Mouse (Mus musculus) hindbrain, postnatal 0 days (tissue): ENCODE data around the gene Hc. TPM values are rescaled to one million over a fixed set of nuclear protein-coding genes. Genes with fewer than 3 reads are reported as not detected.

Experiments
- ATAC-seq: fragments of 200-750 bp; cut with Nextera tagmentation; 2 replicates; pipeline ENCODE4 v1.8.0; 2017; ENCODE audit warnings: mild to moderate bottlenecking, moderate TSS enrichment, moderate library complexity
- DNase-seq: peaks from one replicate; pipeline ENCODE4 v3.0.0-alpha.2; 2015; ENCODE audit warnings: low spot score
- H3K27ac ChIP-seq: fragments of 300-500 bp; sonication (generic); 2 replicates; pipeline ENCODE4 v1.5.1; 2014; ENCODE audit warnings: mild to moderate bottlenecking
- H3K27me3 ChIP-seq: fragments of 300-500 bp; sonication (generic); 2 replicates; pipeline ENCODE4 v1.6.1; 2014; ENCODE audit warnings: low read length, mixed read lengths; ENCODE audit not compliant: insufficient read depth
- H3K36me3 ChIP-seq: fragments of 300-500 bp; sonication (generic); 2 replicates; pipeline ENCODE4 v1.6.1; 2014; ENCODE audit warnings: low read length, mixed read lengths; ENCODE audit not compliant: insufficient read depth
- H3K4me1 ChIP-seq: fragments of 300-500 bp; sonication (generic); 2 replicates; pipeline ENCODE4 v1.6.1; 2014; ENCODE audit warnings: antibody characterized with exemption, low read length, mixed read lengths; ENCODE audit not compliant: insufficient read depth
- H3K4me2 ChIP-seq: fragments of 300-500 bp; sonication (generic); 2 replicates; pipeline ENCODE4 v1.6.1; 2014; ENCODE audit warnings: low read depth, mild to moderate bottlenecking, low read length, moderate library complexity, mixed read lengths
- H3K4me3 ChIP-seq: fragments of 300-500 bp; sonication (generic); 2 replicates; pipeline ENCODE4 v1.5.1; 2014; ENCODE audit warnings: low read length
- H3K9ac ChIP-seq: fragments of 300-500 bp; sonication (generic); replicated peaks from 2 replicates; pipeline ENCODE4 v1.6.1; 2014; ENCODE audit warnings: mild to moderate bottlenecking, low read length, moderate library complexity, mixed read lengths
- H3K9me3 ChIP-seq: fragments of 300-500 bp; sonication (generic); 2 replicates; pipeline ENCODE4 v1.6.1; 2016; ENCODE audit warnings: low read length, mixed read lengths
- CTCF ChIP-seq: IDR thresholded peaks from 2 replicates; pipeline ENCODE4 v1.5.1; 2016; ENCODE audit warnings: antibody characterized with exemption, control low read depth, low read depth
- WGBS: fragments of 180-500 bp; shearing (Covaris S2); extraction: QIAGEN DNeasy Blood & Tissue Kit; methylation state at CpG from one replicate; pipeline ENCODE4 v1.1.7; 2014; 5-methylcytosine and 5-hydroxymethylcytosine counted together
- polyA plus RNA-seq: library from polyadenylated mRNA; unstranded; fragments of >200 nt; fragmentation: Nextera tagmentation; extraction: Ambion mirVana; gene quantifications from 2 replicates; pipeline ENCODE4 v1.2.1, GENCODE M21; 2015
- total RNA-seq: library from RNA; depleted of rRNA; stranded (reverse); fragments of >200 nt; gene quantifications from 2 replicates; pipeline ENCODE4 v1.2.3, GENCODE M21; 2014

The Hc gene
- total and polyA plus RNA-seq, 2 experiments from 2014 or later: 0.10 to 0.69 TPM

DNA sequence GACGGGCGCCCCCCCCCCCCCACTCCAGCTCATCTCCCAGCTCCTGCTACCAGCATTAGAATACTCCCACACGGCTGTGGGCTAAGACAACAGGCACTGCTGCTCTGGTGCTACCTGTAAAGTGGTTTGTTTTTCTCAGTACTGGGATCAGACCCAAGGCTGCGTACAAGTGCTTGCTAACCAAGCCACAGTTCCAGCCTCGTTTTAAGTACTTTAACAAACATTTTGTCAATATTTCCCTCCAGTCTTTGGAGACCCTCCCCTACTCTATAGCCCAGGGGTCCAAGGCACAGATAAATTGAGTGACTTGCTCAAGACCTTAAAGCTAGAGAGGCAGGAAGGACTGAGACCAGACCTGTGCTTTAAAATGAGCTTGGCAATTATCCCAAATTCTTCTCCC, 100.8 kb downstream of the Hc start:
- Histone ChIP-seq H3K36me3 (no peaks in the 10 kb centered on the region), H3K9ac (no peak overlapping the region), H3K27ac (no peak overlapping the region), H3K4me3 (no peak overlapping the region), H3K4me2 (no peak overlapping the region), H3K27me3 (no peaks in the 10 kb centered on the region), H3K9me3 (no peaks in the 10 kb centered on the region), H3K4me1 (no peaks in the 10 kb centered on the region)
- WGBS: 81% methylated on average over 3 of the region's 5 CpGs
- TF ChIP-seq CTCF: no peak
- DNase-seq (no peak), ATAC-seq (no peak)

DNA sequence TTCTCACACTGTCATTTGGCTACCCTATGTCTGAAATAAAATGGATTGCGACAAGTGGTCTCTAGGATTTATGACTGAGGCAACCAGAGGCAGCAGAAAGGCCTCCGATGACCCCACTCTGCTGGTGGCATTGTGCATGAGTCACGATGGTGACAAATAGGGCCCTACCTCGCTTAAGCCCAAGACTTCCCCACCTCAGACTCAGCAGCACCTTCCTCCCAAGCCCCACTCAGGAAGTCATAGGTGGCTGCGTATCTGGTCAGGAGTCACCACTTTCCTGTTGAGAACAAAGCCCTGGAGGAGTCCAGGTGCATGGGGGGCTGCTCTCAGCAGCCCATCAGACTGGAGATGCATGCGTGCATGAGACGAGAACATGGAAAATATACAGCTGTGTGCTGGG, 102.7 kb downstream of the Hc start:
- H3K36me3 ChIP-seq: no peaks in the 10 kb centered on the region
- WGBS: 90% methylated on average over 7 of the region's 7 CpGs
- TF ChIP-seq CTCF: no peak

GRCm38 (mm10) chr2:34958036-34958435, 103.2 kb downstream of the Hc start:
- no peaks in the 10 kb centered on the region for H3K27me3 ChIP-seq
- no peak overlapping the region for H3K4me3 ChIP-seq
- H3K4me2 ChIP-seq: no peak overlapping the region
- ATAC-seq (no peak), DNase-seq (no peak)
- H3K4me1 ChIP-seq: no peaks in the 10 kb centered on the region
- WGBS: 86% methylated on average over 7 of the region's 7 CpGs
- no peak overlapping the region for H3K27ac ChIP-seq
- TF ChIP-seq CTCF: no peak
- no peak overlapping the region for H3K9ac ChIP-seq
- no peaks in the 10 kb centered on the region for H3K36me3 ChIP-seq
- no peaks in the 10 kb centered on the region for H3K9me3 ChIP-seq

More for the DNA sequence above, 102.7 kb downstream of the Hc start:
- no peaks in the 10 kb centered on the region for H3K4me1 ChIP-seq
- DNase-seq (no peak), ATAC-seq (no peak)
- no peak overlapping the region for H3K4me2 ChIP-seq
- no peak overlapping the region for H3K9ac ChIP-seq
- H3K27me3 ChIP-seq: no peaks in the 10 kb centered on the region
- H3K27ac ChIP-seq: no peak overlapping the region
- no peak overlapping the region for H3K4me3 ChIP-seq
- H3K9me3 ChIP-seq: no peaks in the 10 kb centered on the region

GRCm38 (mm10) chr2:34957405-34957804, 103.8 kb downstream of the Hc start:
- H3K4me2 ChIP-seq: no peak overlapping the region
- H3K4me3 ChIP-seq: no peak overlapping the region
- H3K36me3 ChIP-seq: no peaks in the 10 kb centered on the region
- ATAC-seq: no peak
- WGBS: 80% methylated on average over 1 of the region's 1 CpGs
- H3K9me3 ChIP-seq: no peaks in the 10 kb centered on the region
- no peak overlapping the region for H3K27ac ChIP-seq
- no peaks in the 10 kb centered on the region for H3K27me3 ChIP-seq
- no peak for TF ChIP-seq CTCF
- H3K4me1 ChIP-seq: no peaks in the 10 kb centered on the region
- no peak for DNase-seq
- H3K9ac ChIP-seq: no peak overlapping the region

GRCm38 (mm10) chr2:34956941-34957340, 104.3 kb downstream of the Hc start:
- WGBS: 61% methylated on average over 5 of the region's 5 CpGs
- ATAC-seq: no peak
- no peaks in the 10 kb centered on the region for H3K36me3 ChIP-seq

GRCm38 (mm10) chr2:34954344-34954743, 106.9 kb downstream of the Hc start:
- Histone ChIP-seq H3K4me3 (no peak overlapping the region), H3K27ac (no peak overlapping the region), H3K4me1 (no peaks in the 10 kb centered on the region), H3K9ac (no peak overlapping the region), H3K36me3 (no peaks in the 10 kb centered on the region), H3K27me3 (no peaks in the 10 kb centered on the region), H3K9me3 (no peaks in the 10 kb centered on the region), H3K4me2 (no peak overlapping the region)
- ATAC-seq: no peak
- TF ChIP-seq CTCF: no peak
- DNase-seq: no peak

More at GRCm38 (mm10) chr2:34956941-34957340, 104.3 kb downstream of the Hc start:
- DNase-seq: no peak
- Histone ChIP-seq H3K27me3 (no peaks in the 10 kb centered on the region), H3K4me1 (no peaks in the 10 kb centered on the region), H3K4me3 (no peak overlapping the region), H3K9me3 (no peaks in the 10 kb centered on the region), H3K27ac (no peak overlapping the region), H3K4me2 (no peak overlapping the region), H3K9ac (no peak overlapping the region)
- TF ChIP-seq CTCF: no peak

DNA sequence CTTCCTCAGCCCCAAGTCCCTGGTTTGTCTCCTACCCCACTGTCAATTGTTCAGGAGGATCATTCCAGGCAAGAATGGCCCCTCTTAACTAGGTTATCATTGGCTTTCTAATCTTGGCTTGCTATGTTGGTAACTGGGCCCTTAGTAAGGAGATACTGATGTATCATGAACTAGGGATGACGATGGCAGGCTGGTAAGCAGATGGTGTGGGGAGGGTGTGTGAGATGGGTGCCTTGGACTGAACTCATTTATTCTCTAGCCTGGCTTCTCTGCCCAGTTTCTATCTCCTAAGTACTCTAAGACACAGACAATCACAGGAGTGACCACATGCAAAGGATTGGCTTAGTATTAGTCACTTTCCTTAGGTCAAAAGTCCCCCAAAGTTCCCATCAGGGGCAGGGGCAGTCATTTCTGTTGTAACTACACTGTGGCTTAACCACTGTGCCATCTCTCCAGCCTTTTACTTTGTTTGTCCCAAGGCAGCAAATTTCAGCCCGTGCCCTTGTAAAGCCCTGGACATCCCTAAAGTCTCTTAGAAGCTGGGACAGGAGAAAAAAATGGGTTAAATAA, 107.6 kb downstream of the Hc start:
- Histone ChIP-seq H3K27me3 (no peaks in the 10 kb centered on the region), H3K27ac (no peak overlapping the region)

More for the DNA sequence above, 107.6 kb downstream of the Hc start:
- 83% methylated on average over 2 of the region's 2 CpGs for WGBS
- no peak for ATAC-seq
- Histone ChIP-seq H3K4me3 (no peak overlapping the region), H3K4me1 (no peaks in the 10 kb centered on the region), H3K36me3 (no peaks in the 10 kb centered on the region), H3K9me3 (no peaks in the 10 kb centered on the region), H3K9ac (no peak overlapping the region), H3K4me2 (no peak overlapping the region)
- TF ChIP-seq CTCF: no peak
- no peak for DNase-seq
